Mouse (Mus musculus) forebrain, embryonic 13.5 days (tissue): ENCODE data around the gene Baiap2. TPM values are rescaled to one million over a fixed set of nuclear protein-coding genes. Genes with fewer than 3 reads are reported as not detected.

Source experiments
- ATAC-seq: fragments of 200-750 bp; cut with Nextera tagmentation; 2 replicates; pipeline ENCODE4 v1.8.0; 2017
- H3K27ac ChIP-seq: fragments of 300-500 bp; sonication (generic); 2 replicates; pipeline ENCODE4 v1.5.1; 2015; ENCODE audit warnings: inconsistent platforms, mild to moderate bottlenecking, moderate library complexity
- H3K27me3 ChIP-seq: fragments of 300-500 bp; sonication (generic); 2 replicates; pipeline ENCODE4 v1.6.1; 2015; ENCODE audit warnings: mild to moderate bottlenecking, inconsistent platforms
- H3K36me3 ChIP-seq: fragments of 300-500 bp; sonication (generic); 2 replicates; pipeline ENCODE4 v1.6.1; 2015; ENCODE audit warnings: mild to moderate bottlenecking, inconsistent platforms; ENCODE audit not compliant: poor library complexity, severe bottlenecking
- H3K4me1 ChIP-seq: fragments of 300-500 bp; sonication (generic); 2 replicates; pipeline ENCODE4 v1.6.1; 2015; ENCODE audit warnings: inconsistent platforms
- H3K4me2 ChIP-seq: fragments of 300-500 bp; sonication (generic); 2 replicates; pipeline ENCODE4 v1.6.1; 2015; ENCODE audit warnings: inconsistent platforms, mild to moderate bottlenecking, moderate library complexity
- H3K4me3 ChIP-seq: fragments of 300-500 bp; sonication (generic); 2 replicates; pipeline ENCODE4 v1.5.1; 2015; ENCODE audit warnings: mild to moderate bottlenecking, inconsistent platforms
- H3K9ac ChIP-seq: fragments of 300-500 bp; sonication (generic); 2 replicates; pipeline ENCODE4 v1.6.1; 2015; ENCODE audit warnings: mild to moderate bottlenecking, inconsistent platforms
- H3K9me3 ChIP-seq: fragments of 300-500 bp; sonication (generic); replicated peaks from 2 replicates; pipeline ENCODE4 v1.6.1; 2016; ENCODE audit warnings: inconsistent platforms
- WGBS: fragments of 180-500 bp; shearing (Covaris S2); methylation state at CpG from one replicate; pipeline ENCODE4 v1.1.7; 2015; 5-methylcytosine and 5-hydroxymethylcytosine counted together
- polyA plus RNA-seq: library from polyadenylated mRNA; unstranded; fragments of >200 nt; fragmentation: Nextera tagmentation; extraction: Ambion mirVana; gene quantifications from 2 replicates; pipeline ENCODE4 v1.2.1, GENCODE M21; 2015

Baiap2 gene
- polyA plus RNA-seq, 1 experiment from 2014 or later = 14.2 TPM

- Histone ChIP-seq H3K4me3 (no peak overlapping the region), H3K9me3 (no peaks in the 10 kb centered on the region), H3K36me3 (no peaks in the 10 kb centered on the region), H3K9ac (no peak overlapping the region), H3K27me3 (no peaks in the 10 kb centered on the region), H3K4me1 (peaks cover 23% of the 10 kb centered on the region), H3K27ac (no peak overlapping the region), H3K4me2 (no peak overlapping the region)
- no peak for ATAC-seq
- 93% methylated on average over 16 of the region's 16 CpGs for WGBS
Observed at GRCm38 (mm10) chr11:120021367-120021766, 78.8 kb downstream of the Baiap2 start.

DNA sequence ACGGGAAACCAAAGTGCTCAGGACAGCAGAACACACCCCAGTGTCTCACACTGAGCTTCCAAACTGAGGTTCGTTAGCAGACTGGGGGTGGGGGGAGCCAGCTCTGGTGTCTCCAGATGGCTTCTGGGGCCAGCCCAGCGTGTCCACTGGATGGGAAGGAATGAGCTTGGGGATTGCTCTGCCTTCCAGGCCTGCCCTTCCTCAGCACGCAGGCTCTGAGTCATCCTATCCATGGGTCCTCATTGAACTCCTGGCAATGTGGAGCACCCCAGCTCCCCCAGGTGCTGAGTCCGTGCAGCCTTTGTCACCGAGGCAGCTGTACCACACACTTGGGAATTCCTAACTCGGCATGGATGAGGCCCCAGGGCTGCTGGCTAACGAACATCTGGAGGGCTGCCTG, 79.7 kb downstream of the Baiap2 start:
- Histone ChIP-seq H3K36me3 (no peaks in the 10 kb centered on the region), H3K27me3 (no peaks in the 10 kb centered on the region), H3K4me3 (no peak overlapping the region), H3K4me2 (no peak overlapping the region), H3K4me1 (peaks cover 23% of the 10 kb centered on the region), H3K9ac (no peak overlapping the region), H3K9me3 (no peaks in the 10 kb centered on the region), H3K27ac (no peak overlapping the region)
- ATAC-seq = no peak
- 50% methylated on average over 8 of the region's 8 CpGs for WGBS

GRCm38 (mm10) chr11:120022841-120023240, 80.3 kb downstream of the Baiap2 start:
- H3K9me3 ChIP-seq = no peaks in the 10 kb centered on the region
- no peaks in the 10 kb centered on the region for H3K27me3 ChIP-seq
- H3K9ac ChIP-seq = peak overlapping the region; percentile 6
- peak; percentile 43; the same call in 1 of the 2 replicates for ATAC-seq
- H3K36me3 ChIP-seq = no peaks in the 10 kb centered on the region
- H3K4me1 ChIP-seq = peaks cover 23% of the 10 kb centered on the region
- H3K4me2 ChIP-seq = no peak overlapping the region
- no peak overlapping the region for H3K4me3 ChIP-seq
- H3K27ac ChIP-seq = peak overlapping the region; percentile 41
- WGBS = 49% methylated on average over 12 of the region's 12 CpGs

DNA sequence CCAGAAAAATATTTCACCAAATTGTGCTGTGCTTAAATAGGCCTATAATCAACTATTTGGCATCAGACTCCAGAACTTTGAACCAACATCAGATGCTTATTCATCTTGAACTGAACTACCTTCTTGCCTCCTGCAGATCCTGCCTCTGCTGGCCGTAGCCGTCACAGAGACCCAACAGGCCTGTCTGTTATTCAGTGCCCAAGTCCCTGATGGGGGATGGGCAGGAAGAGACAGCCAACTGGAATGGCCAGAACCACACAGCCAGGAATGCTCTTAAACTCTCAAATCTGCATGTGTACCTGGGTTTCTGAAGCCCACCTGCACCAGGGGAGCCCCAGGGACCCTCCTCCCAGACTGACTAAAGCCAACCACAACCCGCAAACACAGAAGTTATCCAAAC, 84.4 kb downstream of the Baiap2 start:
- no peaks in the 10 kb centered on the region for H3K36me3 ChIP-seq
- H3K4me1 ChIP-seq = peaks cover 27% of the 10 kb centered on the region
- H3K9ac ChIP-seq = no peak overlapping the region
- H3K27me3 ChIP-seq = no peaks in the 10 kb centered on the region
- 87% methylated on average over 3 of the region's 3 CpGs for WGBS
- H3K4me2 ChIP-seq = no peak overlapping the region
- H3K27ac ChIP-seq = no peak overlapping the region
- no peaks in the 10 kb centered on the region for H3K9me3 ChIP-seq
- ATAC-seq = no peak
- no peak overlapping the region for H3K4me3 ChIP-seq

- H3K36me3 ChIP-seq = no peaks in the 10 kb centered on the region
- H3K9ac ChIP-seq = no peak overlapping the region
- WGBS = 75% methylated on average over 18 of the region's 18 CpGs
- no peak overlapping the region for H3K4me2 ChIP-seq
- ATAC-seq = no peak
- H3K27me3 ChIP-seq = no peaks in the 10 kb centered on the region
- H3K4me3 ChIP-seq = no peak overlapping the region
- H3K4me1 ChIP-seq = peaks cover 11% of the 10 kb centered on the region
- H3K27ac ChIP-seq = no peak overlapping the region
- H3K9me3 ChIP-seq = no peaks in the 10 kb centered on the region
Observed at GRCm38 (mm10) chr11:120028319-120029092, 85.9 kb downstream of the Baiap2 start.

GRCm38 (mm10) chr11:120029431-120030144, 87.0 kb downstream of the Baiap2 start:
- Histone ChIP-seq H3K9ac (no peak overlapping the region), H3K36me3 (no peaks in the 10 kb centered on the region), H3K4me2 (no peak overlapping the region), H3K9me3 (no peaks in the 10 kb centered on the region), H3K27ac (no peak overlapping the region), H3K4me1 (peaks cover 9% of the 10 kb centered on the region), H3K27me3 (no peaks in the 10 kb centered on the region), H3K4me3 (no peak overlapping the region)
- ATAC-seq = no peak
- WGBS = 45% methylated on average over 9 of the region's 9 CpGs

DNA sequence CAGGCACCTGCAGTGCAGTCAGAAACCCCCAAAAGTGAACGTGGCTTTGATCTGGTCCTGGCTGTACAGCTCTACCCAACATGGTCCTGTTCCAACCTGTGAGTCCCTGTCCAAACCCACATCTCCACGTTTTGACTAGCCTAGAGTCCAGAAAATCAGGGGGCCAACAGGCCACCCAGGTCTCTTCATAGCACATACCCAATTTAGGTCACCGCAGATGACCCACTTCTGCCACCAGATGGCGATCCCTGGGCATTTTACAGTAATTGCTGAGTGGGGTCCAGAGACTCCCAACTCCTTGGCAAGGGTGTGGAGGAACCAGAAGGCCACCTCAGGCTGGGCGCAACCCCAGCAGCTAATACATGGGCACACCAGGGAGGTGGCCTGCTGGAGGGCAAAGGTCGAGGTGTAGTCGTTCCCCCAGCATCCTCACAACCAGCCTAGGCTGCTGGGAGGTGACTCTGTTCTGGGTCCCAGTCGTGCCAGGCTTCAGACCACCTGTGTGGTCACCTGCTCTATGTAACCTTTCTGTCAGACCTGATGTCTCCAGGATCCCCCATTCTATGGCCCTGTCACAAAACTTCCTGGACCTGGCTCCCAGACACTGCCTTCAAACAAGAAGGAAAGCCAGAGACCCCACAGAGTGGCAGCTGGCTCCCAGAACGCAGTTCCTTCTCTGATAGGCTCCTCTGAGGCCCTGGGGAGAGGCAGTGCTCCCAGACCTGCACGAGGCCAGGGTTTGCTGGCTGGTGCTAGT, 87.8 kb downstream of the Baiap2 start:
- Histone ChIP-seq H3K27ac (no peak overlapping the region), H3K9me3 (no peaks in the 10 kb centered on the region), H3K4me2 (no peak overlapping the region), H3K4me3 (no peak overlapping the region), H3K27me3 (no peaks in the 10 kb centered on the region), H3K4me1 (peaks cover 9% of the 10 kb centered on the region), H3K36me3 (no peaks in the 10 kb centered on the region), H3K9ac (no peak overlapping the region)
- no peak for ATAC-seq
- WGBS = 42% methylated on average over 10 of the region's 10 CpGs

DNA sequence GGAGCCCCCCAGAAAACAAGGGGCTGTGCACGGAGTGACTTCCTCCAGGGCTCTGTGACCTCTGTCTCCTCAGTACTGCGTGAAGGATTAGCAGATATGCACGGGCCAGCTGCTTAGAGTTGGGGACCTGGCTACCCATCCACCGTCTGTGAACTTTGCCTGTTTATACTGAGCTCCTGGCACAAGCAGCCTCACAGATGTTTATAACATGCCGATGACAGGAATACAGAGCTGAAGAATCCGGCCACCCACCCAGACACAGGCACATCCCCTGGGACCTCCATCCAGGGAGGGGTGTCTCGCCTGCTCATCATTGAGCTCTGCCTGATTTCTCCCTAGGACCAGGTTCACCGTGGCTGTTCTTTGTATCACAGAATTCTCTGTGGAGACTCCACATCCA, 89.5 kb downstream of the Baiap2 start:
- H3K36me3 ChIP-seq = no peaks in the 10 kb centered on the region
- no peaks in the 10 kb centered on the region for H3K27me3 ChIP-seq
- 69% methylated on average over 8 of the region's 8 CpGs for WGBS
- H3K9ac ChIP-seq = no peak overlapping the region
- H3K27ac ChIP-seq = no peak overlapping the region
- no peak for ATAC-seq
- no peak overlapping the region for H3K4me2 ChIP-seq
- no peak overlapping the region for H3K4me3 ChIP-seq
- H3K4me1 ChIP-seq = peaks cover 9% of the 10 kb centered on the region
- H3K9me3 ChIP-seq = no peaks in the 10 kb centered on the region

GRCm38 (mm10) chr11:120033473-120033872, 90.9 kb downstream of the Baiap2 start:
- peaks cover 9% of the 10 kb centered on the region for H3K4me1 ChIP-seq
- H3K36me3 ChIP-seq = no peaks in the 10 kb centered on the region
- H3K4me2 ChIP-seq = no peak overlapping the region
- no peak for ATAC-seq
- no peaks in the 10 kb centered on the region for H3K9me3 ChIP-seq
- H3K9ac ChIP-seq = no peak overlapping the region
- H3K27ac ChIP-seq = no peak overlapping the region
- H3K4me3 ChIP-seq = no peak overlapping the region
- no peaks in the 10 kb centered on the region for H3K27me3 ChIP-seq
- 64% methylated on average over 3 of the region's 3 CpGs for WGBS

DNA sequence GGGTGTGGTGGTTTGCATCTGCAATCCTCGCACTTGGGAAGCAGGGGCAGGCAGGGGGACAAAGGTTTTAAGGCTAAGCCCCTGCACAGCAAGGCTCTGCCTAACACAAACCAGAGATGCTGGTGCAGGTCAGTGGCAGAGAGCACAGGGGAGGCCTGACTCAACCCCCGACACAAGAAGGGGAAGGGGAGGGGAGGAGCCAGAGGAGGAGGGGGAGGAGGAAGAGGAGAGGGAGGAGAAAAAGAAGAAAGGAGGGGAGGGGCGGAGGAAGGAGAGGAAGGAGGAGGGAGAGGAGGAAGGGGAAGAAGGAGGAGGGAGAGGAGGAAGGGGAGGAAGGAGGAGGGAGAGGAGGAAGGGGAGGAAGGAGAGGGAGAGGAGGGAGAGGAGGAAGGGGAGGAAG, 91.7 kb downstream of the Baiap2 start:
- no peak overlapping the region for H3K4me2 ChIP-seq
- H3K27me3 ChIP-seq = no peaks in the 10 kb centered on the region
- 29% methylated on average over 3 of the region's 3 CpGs for WGBS
- H3K9ac ChIP-seq = no peak overlapping the region
- H3K4me1 ChIP-seq = peaks cover 10% of the 10 kb centered on the region
- no peaks in the 10 kb centered on the region for H3K9me3 ChIP-seq
- no peak overlapping the region for H3K4me3 ChIP-seq
- no peaks in the 10 kb centered on the region for H3K36me3 ChIP-seq
- no peak for ATAC-seq
- H3K27ac ChIP-seq = no peak overlapping the region

DNA sequence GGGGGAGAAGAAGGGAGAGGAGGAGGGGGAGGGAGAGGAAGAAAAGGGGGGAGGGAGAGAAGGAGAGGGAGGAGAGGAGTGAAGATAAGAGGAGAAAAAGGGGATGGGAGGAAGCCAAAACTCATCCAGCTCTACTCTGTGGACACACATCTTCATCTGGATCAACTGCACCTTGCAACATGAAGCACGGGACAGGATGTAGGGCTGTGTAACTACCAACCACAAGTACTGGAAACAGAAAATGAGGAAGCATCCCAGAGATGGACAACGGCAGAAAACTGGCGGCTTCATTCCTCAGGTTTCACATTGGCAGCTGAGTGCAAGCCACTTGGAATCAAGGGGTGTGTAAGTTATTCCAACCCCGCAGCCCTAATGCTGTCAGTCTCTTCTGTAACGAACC, 92.2 kb downstream of the Baiap2 start:
- H3K9ac ChIP-seq = no peak overlapping the region
- ATAC-seq = no peak
- no peak overlapping the region for H3K4me2 ChIP-seq
- H3K27me3 ChIP-seq = no peaks in the 10 kb centered on the region
- H3K27ac ChIP-seq = no peak overlapping the region
- 83% methylated on average over 5 of the region's 5 CpGs for WGBS
- H3K4me3 ChIP-seq = no peak overlapping the region
- no peaks in the 10 kb centered on the region for H3K36me3 ChIP-seq
- peaks cover 12% of the 10 kb centered on the region for H3K4me1 ChIP-seq
- no peaks in the 10 kb centered on the region for H3K9me3 ChIP-seq

DNA sequence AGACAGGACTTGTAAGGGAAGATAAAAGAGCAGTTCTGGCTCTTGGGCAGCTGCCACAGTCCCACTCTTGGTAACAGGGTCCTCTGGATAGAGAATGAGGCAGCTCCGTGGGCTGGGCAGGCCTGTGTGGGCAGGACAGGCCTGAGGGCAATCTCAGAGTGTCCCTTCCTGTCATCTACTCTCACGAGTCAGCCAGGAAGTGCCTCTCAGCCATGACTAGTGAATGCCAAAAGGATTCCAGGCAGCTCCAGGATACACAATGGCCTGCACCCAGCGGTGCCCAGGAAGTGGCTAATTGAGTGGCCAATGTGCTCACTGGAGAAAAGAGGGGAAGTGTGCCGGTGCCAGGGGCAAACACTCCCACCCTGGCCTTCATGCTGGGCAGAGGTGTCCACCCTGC, 97.0 kb downstream of the Baiap2 start:
- no peak for ATAC-seq
- H3K9ac ChIP-seq = peak overlapping the region; percentile 32; the same call in 1 of the 2 replicates

More for the DNA sequence above, 97.0 kb downstream of the Baiap2 start:
- H3K9me3 ChIP-seq = no peaks in the 10 kb centered on the region
- H3K4me2 ChIP-seq = no peak overlapping the region
- WGBS = 46% methylated on average over 4 of the region's 4 CpGs
- H3K4me1 ChIP-seq = peaks cover 18% of the 10 kb centered on the region
- peak overlapping the region; percentile 32; the same call in 1 of the 2 replicates for H3K27ac ChIP-seq
- no peak overlapping the region for H3K4me3 ChIP-seq
- H3K27me3 ChIP-seq = no peaks in the 10 kb centered on the region
- H3K36me3 ChIP-seq = no peaks in the 10 kb centered on the region
